Mouse (Mus musculus): ENCODE measurements at regions not wholly inside any gene's neighbourhood (a gene's known extent, or its start where the extent isn't known, plus 50 kb on each side); places are given as distances from the start of the nearest gene placed in this dataset.
"Not testable (repeated sequence)": the region's sequence is repeated elsewhere in the genome, so short reads cannot be mapped to it uniquely, and the experiment has no call there.

GRCm38 (mm10) chr1:165017793-165018192, 82.5 kb upstream of the Xcl1 start:
- DNase-seq (ENCODE audit: low read depth, low spot score), result no peak

GRCm38 (mm10) chr1:165014328-165014727, 79.0 kb upstream of the Xcl1 start:
- no peak for DNase-seq (ENCODE audit: low read depth, low spot score)

GRCm38 (mm10) chr1:165013428-165013827, 78.1 kb upstream of the Xcl1 start:
- no peak for DNase-seq (ENCODE audit: low read depth, low spot score)

DNA sequence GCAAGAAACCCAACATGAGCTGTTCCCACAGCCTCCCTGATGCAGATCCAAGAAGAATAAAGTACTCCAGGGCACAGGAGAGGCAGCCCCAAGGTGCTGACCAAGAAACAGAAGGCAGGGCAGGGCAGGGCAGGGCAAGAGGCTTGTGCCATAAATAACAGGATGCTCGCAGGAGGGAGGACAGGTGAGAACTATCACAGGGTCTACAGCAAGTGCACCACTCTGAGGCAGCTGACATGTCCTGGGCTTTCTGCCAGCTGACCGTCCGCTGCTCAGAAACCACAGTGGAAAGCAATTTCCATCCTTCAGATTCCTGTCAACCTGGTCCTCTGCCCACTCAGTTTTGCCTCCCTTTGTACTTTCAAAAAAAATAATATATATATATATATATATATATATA, 77.0 kb upstream of the Xcl1 start:
- DNase-seq (ENCODE audit: low read depth, low spot score), result no peak

- no peak for DNase-seq (ENCODE audit: low read depth, low spot score)
Observed at GRCm38 (mm10) chr1:164999515-164999914, 64.2 kb upstream of the Xcl1 start.

- no peak for DNase-seq (ENCODE audit: low read depth, low spot score)
Observed at GRCm38 (mm10) chr1:164998621-164999020, 63.3 kb upstream of the Xcl1 start.

DNA sequence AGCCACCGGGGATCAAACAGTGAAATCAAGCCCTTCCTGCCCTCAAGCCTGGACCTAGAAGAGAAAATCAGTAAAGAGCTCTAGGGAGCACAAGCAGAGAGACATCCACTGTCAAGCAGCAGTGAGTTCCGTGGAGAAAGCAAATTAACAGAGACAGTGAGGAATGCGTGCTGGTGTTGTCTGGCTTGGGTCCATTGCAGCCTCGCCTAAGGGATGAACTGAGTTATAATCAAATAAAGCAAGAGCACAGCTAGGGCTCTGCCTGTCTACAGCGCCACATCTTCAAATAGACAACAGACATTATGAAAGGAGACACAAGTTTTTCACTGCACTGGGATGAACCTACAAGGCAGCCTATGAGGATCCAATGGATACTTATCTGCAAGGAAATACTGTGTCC, 62.3 kb upstream of the Xcl1 start:
- no peak for DNase-seq (ENCODE audit: low read depth, low spot score)

GRCm38 (mm10) chr1:164994247-164994660, 58.9 kb upstream of the Xcl1 start:
- no peak for DNase-seq (ENCODE audit: low read depth, low spot score)

DNA sequence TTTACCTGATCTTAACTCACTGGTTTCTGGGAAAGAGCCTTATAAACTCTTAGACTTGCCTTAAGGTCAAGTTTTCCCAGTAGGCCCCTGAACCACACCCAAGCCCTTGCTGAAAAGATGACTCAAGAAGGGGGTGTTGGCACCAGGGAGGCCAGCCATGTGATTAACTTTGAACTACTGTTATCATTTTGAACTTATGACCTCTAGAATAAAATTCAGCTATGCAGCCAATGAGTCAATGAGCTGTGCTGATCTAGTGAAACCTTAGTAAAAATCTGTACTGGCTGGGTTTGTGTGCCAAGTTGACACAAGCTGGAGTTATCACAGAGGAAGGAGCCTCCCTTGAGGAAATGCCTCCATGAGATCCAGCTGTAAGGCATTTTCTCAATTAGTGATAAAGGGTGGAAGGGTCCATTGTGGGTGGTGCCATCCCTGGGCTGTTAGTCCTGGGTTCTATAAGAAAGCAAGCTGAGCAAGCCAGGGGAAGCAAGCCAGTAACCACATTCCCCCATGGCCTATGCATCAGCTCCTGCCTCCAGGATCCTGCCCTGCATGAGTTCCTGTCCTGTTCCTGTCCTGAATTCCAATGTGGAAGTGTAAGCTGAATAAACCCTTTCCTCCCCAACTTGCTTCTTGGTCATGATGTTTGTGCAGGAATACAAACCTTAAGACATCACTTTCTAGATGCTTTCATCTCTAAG, 58.0 kb upstream of the Xcl1 start:
- not testable (repeated sequence) for DNase-seq (ENCODE audit: low read depth, low spot score)

DNA sequence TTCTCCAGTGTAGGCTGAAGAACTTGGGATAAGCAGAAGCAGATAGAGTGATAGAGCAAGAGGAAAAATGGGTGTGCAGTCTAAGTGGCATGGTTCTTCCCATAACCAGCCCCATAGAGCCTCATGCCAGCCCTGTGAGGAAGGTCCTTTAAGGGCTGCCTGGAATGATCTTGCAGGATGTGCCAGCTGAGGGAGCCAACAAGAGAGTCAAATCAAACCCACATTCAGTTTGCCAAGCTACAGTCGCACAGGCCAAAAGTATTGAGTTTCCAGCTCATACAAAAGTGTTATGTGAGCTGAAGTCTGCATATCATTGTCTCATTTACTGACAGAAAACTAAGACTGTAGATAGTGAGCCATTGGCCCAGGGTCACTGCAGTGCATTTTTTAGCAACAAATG, 53.7 kb upstream of the Xcl1 start:
- no peak for DNase-seq (ENCODE audit: low read depth, low spot score)

GRCm38 (mm10) chr1:164988191-164988590, 52.9 kb upstream of the Xcl1 start:
- DNase-seq (ENCODE audit: low read depth, low spot score), result no peak

GRCm38 (mm10) chr1:164985521-164985920, 50.2 kb upstream of the Xcl1 start:
- DNase-seq (ENCODE audit: low read depth, low spot score), result not testable (repeated sequence)
